Mouse (Mus musculus): Measurements from ENCODE around the gene Mbd3l2. TPM values are rescaled to one million over a fixed set of nuclear protein-coding genes. Genes with fewer than 3 reads are reported as not detected.

Gene Mbd3l2
- not detected for polyA plus RNA-seq (2014; fragmentation: Illumina TruSeq; extraction: RNeasy Lipid Tissue Mini Kit (QIAGEN cat#74804); ENCODE audit: low read depth, low replicate concordance)

DNA sequence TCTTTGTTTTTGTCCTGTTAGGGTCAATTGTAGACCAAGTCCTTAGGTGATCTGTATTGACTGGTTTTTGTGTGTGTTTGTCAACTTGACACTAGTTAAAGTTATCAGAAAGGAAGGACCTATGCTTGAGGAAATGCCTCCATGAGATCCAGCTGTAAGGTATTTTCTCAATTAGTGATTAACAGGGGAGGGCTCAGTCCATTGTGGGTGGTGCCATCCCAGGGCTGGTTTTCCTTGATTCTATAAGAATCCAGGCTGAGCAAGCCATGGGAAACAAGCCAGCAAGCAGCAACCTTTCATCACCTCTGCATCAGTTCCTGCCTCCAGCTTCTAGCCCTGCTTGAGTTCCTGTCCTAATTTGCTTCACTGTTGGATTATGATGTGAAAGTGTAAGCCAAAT is at the start of gene Mbd3l2:
Gene Mbd3l2 (plus strand): TSS at position 301 of the 400 bp plus-strand sequence.

GRCm38 (mm10) chr9:18402895-18403294 is 27.6 kb upstream of the Mbd3l2 start, which contains the start of gene Naalad2:
Gene Naalad2 (minus strand): TSS chr9:18402995.

GRCm38 (mm10) chr9:18404118-18404517 is 26.3 kb upstream of the Mbd3l2 start, which contains the start of gene Ubtfl1:
Gene Ubtfl1 (plus strand): TSS chr9:18404418.

DNA sequence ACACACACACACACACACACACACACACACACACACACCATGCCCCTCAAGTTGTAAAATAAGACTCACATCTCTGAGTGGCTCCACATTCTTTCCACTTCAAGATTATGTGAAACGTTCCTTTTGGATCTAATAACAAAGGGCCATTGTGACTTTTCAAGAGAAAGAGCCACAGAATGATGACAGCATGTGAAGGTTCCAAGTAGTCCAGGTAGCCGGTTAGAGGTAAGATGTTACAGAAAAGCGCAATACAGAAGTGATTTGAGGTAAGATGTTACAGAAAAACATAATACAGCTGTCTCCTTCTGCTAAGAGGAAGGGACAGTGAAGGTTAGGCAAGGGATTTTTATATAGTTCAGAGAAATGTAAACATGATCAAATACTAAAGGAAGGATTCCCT is 47.7 kb downstream of the Mbd3l2 start, which contains the start of the genes Zfp558 and Mbd3l1:
Gene Zfp558 (minus strand): TSS at position 101 of the 400 bp plus-strand sequence.
Gene Mbd3l1 (plus strand): TSS at position 192 of the 400 bp plus-strand sequence.

Other genes with a start within 250 kb of the Mbd3l2 start
- 38.4 TPM for gene Chordc1, start 138.5 kb upstream of the Mbd3l2 start, polyA plus RNA-seq (2014; fragmentation: Illumina TruSeq; extraction: RNeasy Lipid Tissue Mini Kit (QIAGEN cat#74804); ENCODE audit: low read depth, low replicate concordance)
- 10.5 TPM for gene Naalad2, start 27.7 kb upstream of the Mbd3l2 start, polyA plus RNA-seq (2014; fragmentation: Illumina TruSeq; extraction: RNeasy Lipid Tissue Mini Kit (QIAGEN cat#74804); ENCODE audit: low read depth, low replicate concordance)
- gene Ubtfl1, start 26.2 kb upstream of the Mbd3l2 start, polyA plus RNA-seq (2014; fragmentation: Illumina TruSeq; extraction: RNeasy Lipid Tissue Mini Kit (QIAGEN cat#74804); ENCODE audit: low read depth, low replicate concordance): not detected
- gene Zfp558, start 47.6 kb downstream of the Mbd3l2 start, polyA plus RNA-seq (2014; fragmentation: Illumina TruSeq; extraction: RNeasy Lipid Tissue Mini Kit (QIAGEN cat#74804); ENCODE audit: low read depth, low replicate concordance): 0.97 TPM
- gene Mbd3l1, start 47.7 kb downstream of the Mbd3l2 start, polyA plus RNA-seq (2014; fragmentation: Illumina TruSeq; extraction: RNeasy Lipid Tissue Mini Kit (QIAGEN cat#74804); ENCODE audit: low read depth, low replicate concordance): not detected
- 6.5 TPM for gene Muc16, start 243.9 kb downstream of the Mbd3l2 start, polyA plus RNA-seq (2014; fragmentation: Illumina TruSeq; extraction: RNeasy Lipid Tissue Mini Kit (QIAGEN cat#74804); ENCODE audit: low read depth, low replicate concordance)

Measured in heart, adult 10 weeks (tissue).